In the genomic region with DNA sequence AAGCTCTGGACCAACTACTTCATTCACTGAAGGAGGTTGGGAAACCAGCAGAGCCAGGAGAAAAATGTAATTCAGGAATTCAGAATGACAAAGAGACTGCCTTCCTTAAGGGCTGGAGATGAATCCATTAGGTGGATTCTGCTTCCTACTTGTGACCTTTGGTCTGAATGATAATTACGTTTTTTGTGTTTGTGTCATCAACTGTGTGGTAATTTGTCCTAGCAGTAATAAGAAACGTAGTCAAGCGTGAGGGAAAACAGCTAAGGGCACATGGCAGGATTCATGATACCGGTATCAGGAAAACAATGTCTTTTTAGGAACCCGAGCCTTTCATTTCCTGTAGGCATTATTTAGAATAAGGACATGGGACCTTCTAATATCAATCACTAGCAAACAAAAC, we compare ENCODE assay signal across 30 mouse cellular contexts.
DNase-seq lines count a peak whose midpoint lies in the region; ATAC-seq lines count a peak whose summit lies in the region.
"Had no signal": no experiment of that assay in that cellular context is flagged by ENCODE, and none has a peak within 500 bp of the region (broad histone marks: within the 10 kb centered on the region; RNA-seq: fewer than 3 reads in every experiment).

No protein-coding gene starts in this region.

- H3K27me3 ChIP-seq in midbrain, embryonic 11.5 days (ENCODE audit: control insufficient read depth, insufficient read depth, low read length) = no peaks in the 10 kb centered on the region
- H3K27me3 ChIP-seq in midbrain, embryonic 15.5 days (replicated peaks) = no peaks in the 10 kb centered on the region
- H3K27me3 ChIP-seq: CH12.LX; forebrain, embryonic 13.5 days; heart, embryonic 12.5 days; heart, embryonic 15.5 days; hindbrain, embryonic 13.5 days had no signal

- 0 out of 2 replicates have a peak, but pooled peaks have one; percentile 16 for ATAC-seq in midbrain, embryonic 11.5 days (ENCODE audit: low FRiP score)
- ATAC-seq in midbrain, embryonic 15.5 days (replicated peaks) = no peak
- ATAC-seq: activated CD4-positive, CD25-positive, alpha-beta regulatory T cell, adult 4 months; forebrain, embryonic 13.5 days; forebrain, embryonic 16.5 days; hindbrain, embryonic 16.5 days; intestine, postnatal 0 days had no signal

- 40% methylated on average over 5 of the region's 5 CpGs for WGBS in midbrain, embryonic 11.5 days
- 32% methylated on average over 5 of the region's 5 CpGs for WGBS in midbrain, embryonic 15.5 days

- peak; percentile 13 for DNase-seq in embryo, embryonic 10.5 days (ENCODE audit: low spot score)
- DNase-seq in embryo, embryonic 11 days = no peak
- no peak for DNase-seq in midbrain, embryonic 11.5 days (ENCODE audit: low spot score, missing footprints)
- DNase-seq in R1 (ENCODE audit: low read depth, low spot score) = peak; percentile 53
- peak; percentile 68 for DNase-seq in retina, postnatal 1 day
- no peak for DNase-seq in frontal cortex, postnatal 10 days (ENCODE audit: low spot score in 2 of 2)
- DNase-seq: adrenal gland, adult 8-10 months; adrenal gland, postnatal 25 days; B cell, adult 2 months; cerebellum, adult 11-12 months; cerebellum, adult 8-10 months; cerebellum, postnatal 10 days; cerebellum, postnatal 36 days; gastrocnemius, adult 2 months; gastrocnemius, postnatal 14 days; heart, adult 11 months; heart, postnatal 10 days; heart, postnatal 36 days had no signal

- H3K9me3 ChIP-seq in midbrain, embryonic 11.5 days (ENCODE audit: control insufficient read depth, low read length) = no peaks in the 10 kb centered on the region
- no peaks in the 10 kb centered on the region for H3K9me3 ChIP-seq in midbrain, embryonic 15.5 days
- H3K9me3 ChIP-seq: forebrain, embryonic 10.5 days; forebrain, embryonic 13.5 days; heart, embryonic 12.5 days; heart, embryonic 15.5 days; hindbrain, embryonic 13.5 days had no signal

- H3K27ac ChIP-seq in midbrain, embryonic 11.5 days (ENCODE audit: low read depth, low read length) = no peak overlapping the region
- H3K27ac ChIP-seq in midbrain, embryonic 15.5 days = no peak overlapping the region
- H3K27ac ChIP-seq: forebrain, embryonic 10.5 days; forebrain, embryonic 13.5 days; gastrocnemius, adult 2 months; heart, embryonic 15.5 days; hindbrain, embryonic 13.5 days had no signal

- no peak overlapping the region for H3K4me3 ChIP-seq in midbrain, embryonic 11.5 days (ENCODE audit: low read depth, low read length)
- no peak overlapping the region for H3K4me3 ChIP-seq in midbrain, embryonic 15.5 days
- H3K4me3 ChIP-seq: forebrain, embryonic 10.5 days; forebrain, embryonic 13.5 days; gastrocnemius, adult 2 months; heart, embryonic 12.5 days; heart, embryonic 15.5 days; hindbrain, embryonic 13.5 days had no signal

- no peaks in the 10 kb centered on the region for H3K36me3 ChIP-seq in midbrain, embryonic 11.5 days (ENCODE audit: control insufficient read depth, insufficient read depth, low read length)
- H3K36me3 ChIP-seq in midbrain, embryonic 15.5 days (replicated peaks) = no peaks in the 10 kb centered on the region
- H3K36me3 ChIP-seq: forebrain, embryonic 10.5 days; G1E; heart, embryonic 12.5 days; heart, embryonic 15.5 days; hindbrain, embryonic 13.5 days had no signal

- no peak overlapping the region for H3K9ac ChIP-seq in midbrain, embryonic 11.5 days (ENCODE audit: low read length)
- H3K9ac ChIP-seq in midbrain, embryonic 15.5 days = no peak overlapping the region
- H3K9ac ChIP-seq: forebrain, embryonic 13.5 days; heart, embryonic 12.5 days; heart, embryonic 15.5 days; hindbrain, embryonic 13.5 days had no signal

- no peaks in the 10 kb centered on the region for H3K4me1 ChIP-seq in midbrain, embryonic 11.5 days (ENCODE audit: control insufficient read depth, insufficient read depth, low read length)
- H3K4me1 ChIP-seq in midbrain, embryonic 15.5 days = no peaks in the 10 kb centered on the region
- H3K4me1 ChIP-seq: forebrain, embryonic 13.5 days; heart, embryonic 12.5 days; heart, embryonic 15.5 days; hindbrain, embryonic 13.5 days had no signal

- H3K4me2 ChIP-seq in midbrain, embryonic 11.5 days = no peak overlapping the region
- no peak overlapping the region for H3K4me2 ChIP-seq in midbrain, embryonic 15.5 days
- H3K4me2 ChIP-seq: forebrain, embryonic 13.5 days; heart, embryonic 12.5 days; heart, embryonic 15.5 days; hindbrain, embryonic 13.5 days had no signal

Comparison
In these comparisons a context has a peak if more than half of its experiments do, and no peak if none do; other contexts are left out.
1. DNase-seq: peak in embryo, embryonic 10.5 days (single experiment), R1 (single experiment) and retina, postnatal 1 day (single experiment); none in embryo, embryonic 11 days (single experiment), midbrain, embryonic 11.5 days (single experiment) and frontal cortex, postnatal 10 days (0 of 2).